Comparison of ENCODE assay signal across 28 mouse cellular contexts in the genomic region with DNA sequence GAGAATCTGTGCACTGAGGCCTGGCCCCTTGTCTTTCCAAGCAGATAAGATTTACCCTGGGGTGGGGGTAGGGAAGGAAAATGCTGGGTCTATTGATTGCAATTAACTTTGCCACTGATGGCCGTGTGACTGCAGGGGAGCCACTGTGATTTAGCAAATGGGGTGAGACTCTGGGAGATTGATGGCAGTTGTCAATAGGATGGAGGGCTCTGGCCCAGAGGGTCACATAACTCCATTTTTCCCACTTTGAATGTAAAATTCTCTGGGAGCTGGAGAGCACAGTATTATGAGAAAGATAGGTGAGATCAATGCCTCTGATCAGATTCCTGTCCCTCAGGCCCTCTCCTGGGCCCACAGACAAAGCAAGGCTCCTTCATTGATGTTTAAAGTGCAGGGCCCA. TPM values are rescaled to one million over a fixed set of nuclear protein-coding genes. Genes with fewer than 3 reads are reported as not detected.
DNase-seq lines count a peak whose midpoint lies in the region; ATAC-seq and TF ChIP-seq lines count a peak whose summit lies in the region.
"Had no signal": no experiment of that assay in that cellular context is flagged by ENCODE, and none has a peak within 500 bp of the region (broad histone marks: within the 10 kb centered on the region; RNA-seq: fewer than 3 reads in every experiment).

No protein-coding gene starts in this region.

- DNase-seq in midbrain, embryonic 11.5 days (ENCODE audit: low spot score, missing footprints): no peak
- no peak for DNase-seq in embryonic facial prominence, embryonic 10.5 days (ENCODE audit: low spot score)
- DNase-seq in gastrocnemius, postnatal 25 days: no peak
- DNase-seq in lung, adult 2 months: no peak
- DNase-seq: adrenal gland, postnatal 36 days; cerebellum, adult 11-12 months; cerebellum, postnatal 10 days; gastrocnemius, adult 2 months; heart, postnatal 10 days; kidney, postnatal 25 days; layer of hippocampus, postnatal 36 days; liver, embryonic 13.5 days; lung, embryonic 14.5 days; lung, postnatal 36 days; thymus, adult 2 months; thymus, postnatal 4 days had no signal

- no peak for ATAC-seq in forebrain, embryonic 12.5 days (ENCODE audit: low FRiP score)
- no peak for ATAC-seq in forebrain, embryonic 16.5 days
- ATAC-seq in midbrain, embryonic 11.5 days (ENCODE audit: low FRiP score): 0 out of 2 replicates have a peak, but pooled peaks have one; percentile 11
- ATAC-seq in midbrain, embryonic 16.5 days: no peak
- 0 out of 2 replicates have a peak, but pooled peaks have one; percentile 20 for ATAC-seq in midbrain, embryonic 13.5 days
- ATAC-seq: intestine, postnatal 0 days; Patski had no signal

- no peak overlapping the region for H3K9ac ChIP-seq in forebrain, embryonic 12.5 days
- H3K9ac ChIP-seq in forebrain, embryonic 16.5 days (replicated peaks; ENCODE audit: low read depth, low read length): no peak overlapping the region
- no peak overlapping the region for H3K9ac ChIP-seq in midbrain, embryonic 11.5 days (ENCODE audit: low read length)
- H3K9ac ChIP-seq in midbrain, embryonic 16.5 days (ENCODE audit: low read depth, low read length): no peak overlapping the region
- no peak overlapping the region for H3K9ac ChIP-seq in midbrain, embryonic 13.5 days (replicated peaks)
- H3K9ac ChIP-seq: embryonic facial prominence, embryonic 15.5 days; hindbrain, embryonic 15.5 days; liver, embryonic 13.5 days; lung, embryonic 14.5 days had no signal

- no peaks in the 10 kb centered on the region for H3K36me3 ChIP-seq in forebrain, embryonic 12.5 days (replicated peaks)
- H3K36me3 ChIP-seq in forebrain, embryonic 16.5 days (ENCODE audit: control insufficient read depth, insufficient read depth): no peaks in the 10 kb centered on the region
- H3K36me3 ChIP-seq in midbrain, embryonic 11.5 days (ENCODE audit: control insufficient read depth, insufficient read depth, low read length): no peaks in the 10 kb centered on the region
- no peaks in the 10 kb centered on the region for H3K36me3 ChIP-seq in midbrain, embryonic 16.5 days (ENCODE audit: control insufficient read depth, insufficient read depth, low read length)
- no peaks in the 10 kb centered on the region for H3K36me3 ChIP-seq in embryonic facial prominence, embryonic 10.5 days (replicated peaks)
- no peaks in the 10 kb centered on the region for H3K36me3 ChIP-seq in midbrain, embryonic 13.5 days
- H3K36me3 ChIP-seq: embryonic facial prominence, embryonic 15.5 days; hindbrain, embryonic 15.5 days; liver, embryonic 13.5 days had no signal

- no peaks in the 10 kb centered on the region for H3K27me3 ChIP-seq in forebrain, embryonic 12.5 days
- no peaks in the 10 kb centered on the region for H3K27me3 ChIP-seq in forebrain, embryonic 16.5 days (replicated peaks; ENCODE audit: control insufficient read depth, insufficient read depth, low read length)
- no peaks in the 10 kb centered on the region for H3K27me3 ChIP-seq in midbrain, embryonic 11.5 days (ENCODE audit: control insufficient read depth, insufficient read depth, low read length)
- H3K27me3 ChIP-seq in midbrain, embryonic 16.5 days (ENCODE audit: control insufficient read depth, insufficient read depth, low read depth, low read length): no peaks in the 10 kb centered on the region
- no peaks in the 10 kb centered on the region for H3K27me3 ChIP-seq in embryonic facial prominence, embryonic 10.5 days (replicated peaks; ENCODE audit: low read depth, poor library complexity, severe bottlenecking)
- no peaks in the 10 kb centered on the region for H3K27me3 ChIP-seq in midbrain, embryonic 13.5 days
- H3K27me3 ChIP-seq: embryonic facial prominence, embryonic 15.5 days; hindbrain, embryonic 15.5 days; liver, embryonic 13.5 days; megakaryocyte, embryonic 14.5 days; Patski had no signal

- TF ChIP-seq CTCF in lung, adult 2 months (IDR thresholded peaks at IDR 0.05; ENCODE audit: insufficient read depth, low read length): no peak

- H3K9me3 ChIP-seq in forebrain, embryonic 12.5 days: no peaks in the 10 kb centered on the region
- H3K9me3 ChIP-seq in forebrain, embryonic 16.5 days (ENCODE audit: control insufficient read depth, low read length): no peaks in the 10 kb centered on the region
- no peaks in the 10 kb centered on the region for H3K9me3 ChIP-seq in midbrain, embryonic 11.5 days (ENCODE audit: control insufficient read depth, low read length)
- H3K9me3 ChIP-seq in midbrain, embryonic 16.5 days (replicated peaks; ENCODE audit: control insufficient read depth, low read length, poor library complexity, severe bottlenecking): no peaks in the 10 kb centered on the region
- no peaks in the 10 kb centered on the region for H3K9me3 ChIP-seq in embryonic facial prominence, embryonic 10.5 days
- no peaks in the 10 kb centered on the region for H3K9me3 ChIP-seq in midbrain, embryonic 13.5 days
- H3K9me3 ChIP-seq: embryonic facial prominence, embryonic 15.5 days; hindbrain, embryonic 15.5 days; liver, embryonic 13.5 days; megakaryocyte, embryonic 14.5 days had no signal

- H3K27ac ChIP-seq in forebrain, embryonic 12.5 days: 0 out of 2 replicates have a peak overlapping the region, but pooled peaks have one; percentile 13
- no peak overlapping the region for H3K27ac ChIP-seq in forebrain, embryonic 16.5 days (ENCODE audit: low read length)
- H3K27ac ChIP-seq in midbrain, embryonic 11.5 days (ENCODE audit: low read depth, low read length): no peak overlapping the region
- H3K27ac ChIP-seq in midbrain, embryonic 16.5 days (ENCODE audit: low read length): no peak overlapping the region
- peak overlapping the region; percentile 48 for H3K27ac ChIP-seq in embryonic facial prominence, embryonic 10.5 days (replicated peaks)
- H3K27ac ChIP-seq in midbrain, embryonic 13.5 days: peak overlapping the region; percentile 63
- H3K27ac ChIP-seq: embryonic facial prominence, embryonic 15.5 days; gastrocnemius, adult 2 months; layer of hippocampus, adult 2 months; liver, embryonic 13.5 days; stomach, postnatal 0 days had no signal

- no peak for TF ChIP-seq POLR2A in lung, adult 2 months (IDR thresholded peaks at IDR 0.05; ENCODE audit: borderline replicate concordance, extremely low read depth, low read depth, low read length)

- H3K4me2 ChIP-seq in forebrain, embryonic 12.5 days: no peak overlapping the region
- H3K4me2 ChIP-seq in forebrain, embryonic 16.5 days (ENCODE audit: low read length): no peak overlapping the region
- no peak overlapping the region for H3K4me2 ChIP-seq in midbrain, embryonic 11.5 days
- H3K4me2 ChIP-seq in midbrain, embryonic 16.5 days (ENCODE audit: low read length): no peak overlapping the region
- no peak overlapping the region for H3K4me2 ChIP-seq in midbrain, embryonic 13.5 days (replicated peaks)
- H3K4me2 ChIP-seq: embryonic facial prominence, embryonic 15.5 days; heart, embryonic 11.5 days; hindbrain, embryonic 15.5 days; liver, embryonic 13.5 days; lung, embryonic 14.5 days had no signal

- no peak overlapping the region for H3K4me3 ChIP-seq in forebrain, embryonic 12.5 days (replicated peaks)
- no peak overlapping the region for H3K4me3 ChIP-seq in forebrain, embryonic 16.5 days (replicated peaks; ENCODE audit: low read length)
- no peak overlapping the region for H3K4me3 ChIP-seq in midbrain, embryonic 11.5 days (ENCODE audit: low read depth, low read length)
- H3K4me3 ChIP-seq in midbrain, embryonic 16.5 days (ENCODE audit: low read depth, low read length): no peak overlapping the region
- no peak overlapping the region for H3K4me3 ChIP-seq in embryonic facial prominence, embryonic 10.5 days
- H3K4me3 ChIP-seq in midbrain, embryonic 13.5 days (replicated peaks): no peak overlapping the region
- no peak overlapping the region for H3K4me3 ChIP-seq in lung, adult 2 months (replicated peaks; ENCODE audit: extremely low read depth, low read depth, low read length)
- H3K4me3 ChIP-seq: embryonic facial prominence, embryonic 15.5 days; gastrocnemius, adult 2 months; hindbrain, embryonic 15.5 days; layer of hippocampus, adult 2 months; liver, embryonic 13.5 days; megakaryocyte, embryonic 14.5 days had no signal

- 18% methylated on average over 1 of the region's 1 CpGs for WGBS in forebrain, embryonic 12.5 days
- WGBS in forebrain, embryonic 16.5 days: 24% methylated on average over 1 of the region's 1 CpGs
- WGBS in midbrain, embryonic 11.5 days: 33% methylated on average over 1 of the region's 1 CpGs
- WGBS in midbrain, embryonic 16.5 days: 28% methylated on average over 1 of the region's 1 CpGs
- WGBS in embryonic facial prominence, embryonic 10.5 days: 33% methylated on average over 1 of the region's 1 CpGs
- 26% methylated on average over 1 of the region's 1 CpGs for WGBS in midbrain, embryonic 13.5 days
- 82% methylated on average over 1 of the region's 1 CpGs for WGBS in lung, adult 2 months

- H3K4me1 ChIP-seq in forebrain, embryonic 12.5 days: peaks cover 13% of the 10 kb centered on the region
- H3K4me1 ChIP-seq in forebrain, embryonic 16.5 days (replicated peaks; ENCODE audit: control insufficient read depth, insufficient read depth, low read length): peaks cover 9% of the 10 kb centered on the region
- no peaks in the 10 kb centered on the region for H3K4me1 ChIP-seq in midbrain, embryonic 11.5 days (ENCODE audit: control insufficient read depth, insufficient read depth, low read length)
- peaks cover 8% of the 10 kb centered on the region for H3K4me1 ChIP-seq in midbrain, embryonic 16.5 days (ENCODE audit: control insufficient read depth, insufficient read depth, low read length)
- peaks cover 31% of the 10 kb centered on the region for H3K4me1 ChIP-seq in embryonic facial prominence, embryonic 10.5 days
- H3K4me1 ChIP-seq in midbrain, embryonic 13.5 days (replicated peaks): peaks cover 18% of the 10 kb centered on the region
- no peaks in the 10 kb centered on the region for H3K4me1 ChIP-seq in lung, adult 2 months (ENCODE audit: control insufficient read depth, insufficient read depth, low read length)
- H3K4me1 ChIP-seq: liver, embryonic 13.5 days; megakaryocyte, embryonic 14.5 days had no signal

RNA-seq across cellular contexts. Expression of a gene that starts 49.2 kb away (rescaled TPM):
- 701 and 760 TPM in 2 replicates for polyA plus RNA-seq in forebrain, embryonic 12.5 days (2016; fragmentation: Nextera tagmentation; extraction: Ambion mirVana)
- polyA plus RNA-seq in forebrain, embryonic 16.5 days (2015; fragmentation: Nextera tagmentation; extraction: Ambion mirVana): 949 and 1,162 TPM in 2 replicates
- polyA plus RNA-seq in midbrain, embryonic 11.5 days (2014; fragmentation: Nextera tagmentation; extraction: Ambion mirVana): 618 and 725 TPM in 2 replicates
- 371 and 465 TPM in 2 replicates for polyA plus RNA-seq in midbrain, embryonic 16.5 days (2015; fragmentation: Nextera tagmentation; extraction: Ambion mirVana)
- 300 and 318 TPM in 2 replicates for polyA plus RNA-seq in embryonic facial prominence, embryonic 10.5 days (2016; fragmentation: Nextera tagmentation; extraction: Ambion mirVana)
- 748 and 776 TPM in 2 replicates for polyA plus RNA-seq in midbrain, embryonic 13.5 days (2015; fragmentation: Nextera tagmentation; extraction: Ambion mirVana)
- total RNA-seq in gastrocnemius, postnatal 25 days (2021): under 1 TPM; 0.28 to 0.35 TPM
- polyA plus RNA-seq in lung, adult 2 months (2012; rRNA removed): 5.4 and 5.9 TPM in 2 replicates

Comparison
In these comparisons a context has a peak if more than half of its experiments do, and no peak if none do; other contexts are left out.
1. ATAC-seq: peak in midbrain, embryonic 11.5 days (single experiment) and midbrain, embryonic 13.5 days (single experiment); none in forebrain, embryonic 12.5 days (single experiment), forebrain, embryonic 16.5 days (single experiment) and midbrain, embryonic 16.5 days (single experiment).
2. H3K27ac ChIP-seq: peak in forebrain, embryonic 12.5 days (single experiment), embryonic facial prominence, embryonic 10.5 days (single experiment) and midbrain, embryonic 13.5 days (single experiment); none in forebrain, embryonic 16.5 days (single experiment), midbrain, embryonic 11.5 days (single experiment) and midbrain, embryonic 16.5 days (single experiment).
3. RNA of a gene that starts 49.2 kb away (polyA plus RNA-seq): 949 to 1,162 TPM in forebrain, embryonic 16.5 days, 748 to 776 TPM in midbrain, embryonic 13.5 days, 701 to 760 TPM in forebrain, embryonic 12.5 days, 618 to 725 TPM in midbrain, embryonic 11.5 days, 371 to 465 TPM in midbrain, embryonic 16.5 days and 300 to 318 TPM in embryonic facial prominence, embryonic 10.5 days; 5.4 to 5.9 TPM in lung, adult 2 months; every median in the first group is over 10 times any median in the second.